Mouse (Mus musculus) ZHBTc4 (cell line): ENCODE results near the gene Tmbim6.
A peak's percentile ranks its signal among the peaks of the same experiment; 100 is the strongest.

Experiments used
- DNase-seq: peaks from one replicate; pipeline ENCODE4 v3.0.0-alpha.2; 2011; ENCODE audit warnings: low read depth, low spot score

Gene Tmbim6

DNA sequence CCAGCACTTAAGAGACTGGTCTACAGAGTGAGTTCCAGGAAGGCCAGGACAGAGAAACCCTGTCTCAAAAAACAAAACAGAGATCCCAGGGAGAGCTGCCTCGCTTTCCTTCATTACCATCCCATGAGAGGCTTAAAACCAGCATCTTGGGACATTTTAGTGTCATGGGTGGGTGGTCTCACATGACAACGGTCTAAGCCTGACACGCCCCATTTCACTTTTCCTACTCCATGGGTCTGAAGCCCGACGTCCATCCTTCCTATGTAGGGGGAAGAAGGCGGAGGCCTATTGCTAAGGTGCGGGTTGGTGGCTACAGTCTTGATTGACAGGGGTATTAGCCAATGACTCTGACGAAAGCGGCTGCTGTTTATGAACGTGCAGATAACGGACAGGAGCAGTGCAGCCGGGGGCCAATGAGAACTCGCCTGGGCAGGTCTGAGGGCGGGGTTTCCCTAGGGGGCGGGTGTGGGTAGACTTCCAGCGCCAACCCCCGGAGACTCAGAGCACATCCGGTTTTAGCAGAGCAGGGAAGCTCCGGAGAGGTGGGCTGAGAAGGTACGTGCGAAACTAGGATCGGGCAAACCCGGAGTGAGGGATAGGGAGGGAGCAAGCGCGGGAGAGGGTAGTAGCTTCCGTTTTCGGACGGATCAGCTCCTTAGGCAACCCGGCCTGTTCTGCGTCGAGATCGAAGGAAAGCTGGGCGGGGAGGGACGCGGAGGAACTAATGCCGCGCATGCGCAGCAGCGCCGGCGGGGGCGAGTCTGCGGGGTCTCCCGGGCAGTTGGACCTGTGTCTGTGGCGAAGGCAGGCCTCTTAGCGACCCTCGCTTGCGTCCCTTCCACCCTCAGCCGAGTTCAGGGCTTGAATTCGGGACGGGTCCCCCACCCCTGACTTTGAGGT is at the start of gene Tmbim6:
Gene Tmbim6, plus strand, starts transcription at position 397 of the 900 bp plus-strand sequence.
- DNase-seq: peak; percentile 100

DNA sequence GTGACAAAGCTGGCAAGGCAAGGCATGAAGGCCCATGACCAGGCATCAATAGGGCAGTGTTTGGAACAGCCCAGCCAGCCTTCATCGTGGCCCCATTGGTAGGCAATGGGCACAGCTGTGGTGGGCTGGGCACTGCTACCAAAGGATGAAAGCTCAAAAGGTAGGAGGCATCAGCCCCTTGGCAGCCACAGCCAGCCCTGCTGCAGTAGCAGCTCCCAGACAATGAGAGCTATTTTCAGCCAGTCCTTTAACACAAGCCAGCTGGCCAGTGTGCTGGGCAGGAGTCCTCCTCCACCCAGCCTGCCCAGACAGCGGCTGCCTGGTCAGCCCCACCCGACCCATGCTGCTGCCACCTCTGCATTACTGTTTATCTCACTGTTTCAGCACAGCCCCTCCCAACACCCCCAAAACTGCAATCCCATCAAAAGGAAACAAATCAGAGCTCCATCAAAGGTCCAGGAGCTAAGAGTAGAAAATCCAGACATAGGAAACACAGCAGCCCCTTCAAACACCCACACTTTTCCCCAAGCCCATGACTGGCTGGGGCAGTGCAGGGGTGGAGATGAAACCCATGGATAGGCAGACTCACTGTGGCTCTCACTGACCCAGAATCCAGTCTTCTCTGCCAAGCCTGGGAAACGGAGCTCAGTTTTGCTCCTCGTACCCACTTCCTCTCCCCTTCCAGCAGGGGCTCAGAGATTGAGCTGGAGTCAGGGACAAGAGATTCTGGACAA is 49.1 kb upstream of the Tmbim6 start:
- DNase-seq: no peak

DNA sequence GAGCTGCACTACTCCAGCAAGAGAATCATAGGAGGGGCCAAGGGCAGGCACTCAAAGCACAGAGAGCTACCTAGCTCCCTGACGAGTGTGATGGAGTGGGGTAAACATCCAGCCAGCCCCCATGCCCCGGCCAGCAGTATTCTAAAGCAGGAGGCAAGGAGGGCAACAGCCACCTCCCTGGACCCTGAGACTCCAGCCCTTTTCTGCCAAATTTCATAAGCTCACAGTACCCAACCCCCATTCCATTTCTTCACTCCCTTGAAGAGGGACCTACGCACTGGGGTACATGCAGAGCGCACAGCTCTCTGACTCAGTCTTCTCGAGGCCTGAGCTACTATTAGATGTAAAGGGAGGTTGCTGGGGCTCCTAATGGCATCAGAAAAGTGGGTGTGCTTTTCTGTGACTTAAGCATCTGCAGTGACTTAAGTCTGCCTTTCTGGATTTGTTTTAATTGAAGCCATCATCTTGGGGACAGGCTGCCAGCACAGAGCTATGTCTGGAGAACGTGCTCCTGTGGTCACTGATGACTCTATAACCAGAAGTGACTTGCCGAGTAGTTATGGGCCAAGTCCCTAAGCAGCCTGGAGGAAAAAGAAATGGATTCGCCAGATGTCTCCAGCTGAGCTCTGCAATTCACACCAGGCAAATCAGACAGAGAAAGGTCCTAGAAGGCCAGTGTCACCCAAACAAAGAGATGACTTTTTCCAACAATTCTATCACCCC is 48.4 kb upstream of the Tmbim6 start:
- DNase-seq: no peak

DNA sequence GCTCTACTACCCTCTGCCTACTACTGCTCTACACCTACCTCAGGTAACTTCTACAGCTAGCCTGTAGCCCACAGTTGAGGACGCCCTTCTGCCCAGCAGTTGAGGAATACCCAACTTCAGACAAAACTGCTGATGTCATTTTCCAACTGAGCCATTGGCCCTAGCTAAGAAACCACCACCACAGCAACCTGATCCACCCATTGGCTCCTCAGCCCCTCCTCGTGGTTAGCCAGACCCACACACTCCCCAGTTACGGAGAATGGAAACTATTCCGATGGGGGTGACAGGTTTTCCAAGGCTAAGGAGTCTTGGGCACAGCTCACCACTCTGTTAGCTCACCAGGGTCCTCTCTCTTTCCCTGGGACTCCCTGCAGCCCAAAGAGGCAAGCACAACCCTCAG is 47.7 kb upstream of the Tmbim6 start:
- DNase-seq: no peak

DNA sequence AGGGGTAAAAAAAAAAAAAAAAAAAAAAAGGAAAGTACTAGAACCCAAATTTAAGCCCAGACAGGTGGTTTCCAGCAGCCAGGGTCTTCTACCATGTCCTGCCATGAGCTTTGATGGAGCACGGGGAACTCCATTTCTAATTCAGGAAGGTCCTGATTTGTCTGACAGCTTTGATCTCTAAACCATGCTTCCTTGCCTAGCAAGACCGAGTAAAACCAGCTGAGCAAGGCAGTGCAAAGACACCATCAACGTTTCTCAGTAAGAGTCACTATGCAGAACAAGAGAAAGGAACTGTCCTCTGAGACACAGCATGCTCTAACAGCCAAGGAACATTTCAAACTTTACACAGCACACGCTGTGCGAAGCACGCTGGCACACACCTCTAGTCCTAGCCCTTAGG is 41.1 kb upstream of the Tmbim6 start:
- DNase-seq: no peak

DNA sequence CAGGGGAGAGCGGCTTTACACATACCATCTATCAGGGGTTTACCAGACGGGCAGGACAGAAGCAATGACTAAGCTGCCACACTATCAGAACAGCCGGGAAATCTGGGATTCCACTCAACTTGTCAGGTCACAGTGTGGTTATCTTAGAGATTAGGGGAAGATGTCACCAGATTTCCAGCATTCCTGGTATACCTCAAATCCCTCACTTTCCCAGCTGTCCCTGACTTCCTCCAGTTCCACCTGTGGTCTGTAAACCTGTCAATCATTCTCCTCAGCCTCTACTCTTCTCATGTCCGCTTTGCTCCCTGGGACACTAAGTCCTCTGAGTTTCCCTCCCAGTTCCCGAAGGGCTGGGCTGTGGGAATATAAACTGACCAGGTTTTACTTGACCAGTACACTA is 40.4 kb upstream of the Tmbim6 start:
- no peak for DNase-seq

DNA sequence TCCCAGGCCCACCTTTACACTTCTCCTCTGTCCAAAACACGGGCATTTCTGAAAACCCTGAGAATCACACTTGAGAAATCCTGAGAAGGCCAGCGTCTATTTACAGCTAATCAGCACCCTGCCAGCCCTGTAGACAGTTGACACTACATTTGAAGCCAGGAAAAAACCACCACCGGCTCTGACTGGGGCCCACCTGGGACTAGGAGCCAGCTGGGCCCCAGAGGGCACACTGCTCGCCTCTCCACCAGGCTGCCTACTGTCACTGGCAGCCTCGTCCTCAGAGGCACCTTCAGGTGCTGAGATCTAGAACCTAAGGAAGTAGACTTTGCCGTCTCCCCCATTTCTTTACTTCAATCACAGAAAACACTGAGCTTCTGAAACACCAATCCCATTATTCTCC is 37.0 kb upstream of the Tmbim6 start:
- DNase-seq: no peak

DNA sequence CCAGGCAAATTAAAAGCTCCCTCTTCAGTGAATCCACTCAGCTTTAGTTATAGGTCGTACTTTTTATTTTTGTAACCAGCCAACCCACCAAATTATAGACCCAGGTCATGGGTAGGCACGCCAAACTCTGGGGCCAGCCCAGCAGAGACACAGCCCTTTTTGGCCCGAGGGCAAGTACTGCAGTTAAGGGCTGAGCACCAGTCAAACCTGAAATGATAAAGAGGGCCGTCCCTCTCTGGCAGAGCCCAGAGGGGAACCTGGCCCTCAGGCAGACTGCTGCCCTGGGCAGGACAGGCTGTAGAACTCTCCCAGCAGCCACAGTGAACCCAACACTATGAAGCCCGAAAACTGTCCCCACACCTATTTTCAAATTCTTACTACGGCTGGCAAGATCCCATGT is 36.2 kb upstream of the Tmbim6 start:
- no peak for DNase-seq

DNA sequence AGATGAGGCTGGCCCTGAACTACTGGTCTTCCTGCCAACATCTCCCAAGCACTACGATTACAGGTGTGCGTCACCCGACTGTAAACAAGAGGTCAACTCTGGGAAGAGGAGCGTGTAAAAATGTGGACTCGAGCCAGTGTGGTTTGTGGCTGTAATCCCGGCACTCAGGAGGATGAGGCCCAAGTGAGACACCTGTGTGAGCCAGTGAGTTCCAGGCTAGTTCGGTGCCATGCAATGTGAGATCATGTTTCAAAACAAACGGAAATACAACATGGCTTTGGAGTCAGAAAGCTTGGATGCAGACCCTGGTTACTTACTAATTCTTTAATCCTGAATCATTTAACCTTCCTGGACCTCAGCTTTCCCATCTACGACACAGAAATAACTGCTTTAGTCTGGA is 33.7 kb upstream of the Tmbim6 start:
- DNase-seq: no peak

DNA sequence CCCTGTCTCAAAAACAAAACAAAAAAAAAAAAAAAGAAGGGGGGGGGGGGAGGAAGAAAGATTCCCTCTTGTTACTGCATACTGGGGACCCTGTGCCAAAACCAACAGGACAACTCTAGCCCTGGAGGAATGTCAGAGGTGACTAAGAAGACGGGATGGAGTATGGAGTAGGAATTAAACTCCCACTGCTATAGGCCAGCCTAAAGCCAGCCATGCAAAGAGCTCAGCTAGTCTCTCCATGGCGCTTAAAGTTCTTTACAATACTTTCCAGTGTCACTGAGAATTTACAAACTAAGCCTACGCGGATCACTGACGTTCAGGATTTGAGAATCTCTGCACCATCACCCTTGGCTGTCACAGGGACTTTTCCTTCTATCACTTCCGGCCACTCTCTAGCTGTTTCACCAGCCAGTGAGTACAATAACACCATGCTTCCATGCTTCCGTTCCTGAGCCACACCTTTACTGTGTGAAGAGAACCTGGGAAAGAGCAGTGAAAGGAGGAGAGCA is 28.6 kb upstream of the Tmbim6 start:
- DNase-seq: no peak

DNA sequence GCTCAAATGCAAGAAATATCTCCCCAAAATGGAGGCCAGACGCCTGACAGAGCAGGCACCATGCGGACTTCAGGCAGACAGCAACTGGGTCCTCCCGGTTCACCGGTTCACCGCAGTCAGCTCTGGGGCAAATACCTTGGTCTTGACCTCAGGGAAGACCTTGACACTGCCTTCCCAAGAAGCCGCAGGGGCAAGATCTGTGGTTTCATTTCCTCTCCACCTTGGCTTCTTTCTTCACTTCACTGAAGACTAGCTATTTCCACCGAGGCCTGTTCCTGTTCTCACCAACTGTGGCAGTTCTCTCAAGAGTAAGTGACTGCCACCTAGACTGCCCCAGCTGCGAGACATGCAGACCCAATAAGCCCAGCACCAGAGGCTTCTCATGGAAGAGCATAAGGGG is 27.8 kb upstream of the Tmbim6 start:
- DNase-seq: peak; percentile 38

DNA sequence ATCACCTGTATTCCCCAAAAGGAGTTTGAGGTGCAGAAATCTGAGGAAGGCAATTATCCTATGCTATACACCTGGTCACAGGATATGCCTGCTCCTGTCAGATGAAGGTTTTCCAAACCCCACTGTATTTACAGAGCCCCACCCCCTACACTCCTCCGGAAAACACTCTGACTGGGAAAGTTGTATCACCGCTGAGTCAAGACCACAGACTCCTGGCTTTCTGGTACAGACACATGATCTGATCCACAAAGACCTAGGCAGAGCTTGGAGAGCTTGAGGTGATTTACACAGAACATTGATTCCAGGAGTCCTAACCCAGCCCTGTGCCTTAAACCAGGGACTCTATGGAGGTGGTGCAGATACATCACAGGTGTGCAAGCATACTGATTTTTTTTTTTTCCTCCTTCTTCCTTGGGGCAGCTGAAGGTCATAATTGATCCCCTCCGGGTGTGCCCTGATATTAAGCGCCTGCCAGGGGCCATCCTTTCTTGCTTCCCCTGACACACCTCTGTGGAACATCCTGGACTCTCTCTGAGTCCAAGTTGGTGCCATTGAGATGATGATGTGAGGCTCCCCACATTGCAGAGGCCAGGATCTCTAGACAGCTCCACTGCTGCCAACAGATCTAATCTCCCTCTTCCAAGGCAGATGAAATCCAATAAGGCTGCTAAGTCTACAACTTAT is 24.0 kb upstream of the Tmbim6 start:
- no peak for DNase-seq

DNA sequence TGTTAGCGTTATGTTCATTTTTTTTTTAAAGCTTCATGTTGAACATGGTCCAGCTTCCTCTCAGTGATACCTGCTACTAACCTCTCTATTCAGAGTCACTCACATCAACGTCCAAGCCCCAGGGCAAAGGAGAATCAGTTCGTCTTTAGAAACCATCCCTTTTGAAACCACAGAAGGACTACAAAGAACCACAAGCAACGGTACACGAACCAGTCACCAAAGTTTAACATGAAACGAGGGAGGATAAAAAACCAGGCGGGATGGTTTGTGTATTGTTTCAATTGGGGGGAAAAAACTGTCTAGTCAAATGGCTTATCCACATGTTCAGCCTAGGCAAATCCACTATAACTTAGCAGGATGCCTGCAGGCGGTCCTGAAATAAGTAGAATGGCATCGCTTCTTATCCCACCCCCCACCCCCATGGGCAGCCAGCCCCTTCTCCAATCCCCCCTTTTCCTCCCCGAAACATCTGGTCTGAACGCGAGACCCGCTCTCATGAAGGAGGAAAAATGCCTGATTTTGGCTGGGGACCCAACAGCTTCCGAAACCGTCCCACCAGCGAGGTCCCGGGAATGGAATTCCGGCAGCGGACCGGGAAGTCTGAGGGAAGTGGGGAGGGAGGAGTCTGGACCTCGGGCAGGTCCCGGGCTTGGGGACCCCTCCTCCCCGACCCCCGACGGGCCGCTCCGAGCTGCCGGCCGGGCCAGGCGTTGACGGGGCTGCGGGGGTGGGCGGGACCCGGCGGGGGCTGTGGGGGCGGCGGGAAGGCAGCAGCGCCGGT is 23.1 kb upstream of the Tmbim6 start:
- peak; percentile 60 for DNase-seq

DNA sequence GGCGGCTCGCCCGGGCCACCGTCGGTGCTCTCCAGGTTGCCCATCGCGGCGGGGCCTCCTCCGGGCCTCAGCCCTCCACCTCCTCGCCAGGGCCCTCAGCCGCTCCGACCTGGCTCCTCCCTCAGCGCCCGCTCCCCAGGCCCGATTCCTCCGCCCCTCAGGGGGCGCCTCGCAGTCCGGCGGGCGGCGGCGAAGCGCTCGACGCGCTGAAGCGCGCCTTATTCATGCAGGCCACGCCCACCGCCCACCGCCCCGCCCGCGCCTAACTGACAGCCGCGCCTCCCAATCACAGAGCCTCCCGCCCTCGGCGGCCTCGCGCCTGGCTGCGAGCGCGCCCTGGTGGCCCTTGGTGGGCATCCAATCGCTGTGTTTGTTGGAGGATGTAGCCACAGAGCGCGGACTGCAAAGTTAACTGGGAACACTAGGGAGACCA is 22.4 kb upstream of the Tmbim6 start, which contains the start of gene Fmnl3:
Gene Fmnl3, minus strand, starts transcription at position 224 of the 433 bp plus-strand sequence.
- peak; percentile 99 for DNase-seq

DNA sequence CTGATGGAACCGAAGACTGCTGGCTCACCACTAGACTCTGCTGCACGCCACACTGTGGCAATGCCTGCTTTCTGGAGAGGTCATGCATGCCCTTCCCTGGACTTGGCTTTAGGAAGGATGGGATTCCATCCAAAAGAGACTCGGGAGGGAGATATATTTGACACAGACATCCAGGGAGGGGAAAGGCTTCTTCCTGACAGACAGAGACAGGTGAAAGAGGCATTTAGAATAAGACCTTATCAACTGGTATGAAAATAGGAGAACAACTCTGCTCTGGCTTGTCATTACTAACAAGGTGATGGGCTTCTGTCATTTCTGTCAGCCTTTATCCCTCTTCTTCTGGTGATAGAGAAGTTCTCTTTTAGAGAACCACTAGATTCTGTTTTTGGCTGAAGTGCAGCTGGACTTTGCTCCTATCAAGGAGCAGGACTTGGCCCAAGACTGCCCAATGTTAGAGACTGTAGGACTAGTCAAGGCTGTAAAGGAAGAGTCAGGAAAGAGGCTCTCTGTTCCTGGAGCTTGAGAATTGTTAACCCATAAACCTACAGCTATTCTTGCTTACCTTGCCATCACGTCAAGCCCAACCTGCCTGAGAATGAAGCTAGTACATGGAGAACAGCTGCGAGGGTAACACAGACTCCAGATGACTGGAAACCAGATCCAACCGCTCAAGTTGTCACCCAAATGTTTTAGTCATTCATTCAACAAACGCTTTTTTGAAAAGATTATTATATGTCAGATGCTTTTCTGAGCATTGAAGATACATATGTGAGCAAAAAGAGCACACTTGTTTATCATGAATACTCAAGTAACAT is 20.9 kb upstream of the Tmbim6 start:
- no peak for DNase-seq

DNA sequence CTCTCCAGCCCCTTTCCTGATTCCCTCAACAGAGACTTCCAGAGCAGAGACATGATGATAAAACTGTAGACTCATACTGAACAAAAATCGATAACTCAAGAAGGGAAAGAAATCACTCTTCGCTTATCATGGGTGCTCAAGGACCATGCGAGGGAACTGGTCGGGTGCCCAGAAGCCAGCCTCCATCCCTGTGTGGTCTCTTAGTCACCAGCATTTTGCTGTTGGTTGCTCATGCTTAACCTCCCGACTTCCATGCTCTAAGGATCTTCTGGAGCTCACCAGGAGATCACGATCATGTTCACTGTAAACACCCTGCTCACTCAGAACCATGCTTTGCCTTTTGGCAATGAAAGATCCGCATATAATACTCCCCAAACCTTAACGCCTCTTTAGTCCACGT is 19.9 kb upstream of the Tmbim6 start:
- no peak for DNase-seq

DNA sequence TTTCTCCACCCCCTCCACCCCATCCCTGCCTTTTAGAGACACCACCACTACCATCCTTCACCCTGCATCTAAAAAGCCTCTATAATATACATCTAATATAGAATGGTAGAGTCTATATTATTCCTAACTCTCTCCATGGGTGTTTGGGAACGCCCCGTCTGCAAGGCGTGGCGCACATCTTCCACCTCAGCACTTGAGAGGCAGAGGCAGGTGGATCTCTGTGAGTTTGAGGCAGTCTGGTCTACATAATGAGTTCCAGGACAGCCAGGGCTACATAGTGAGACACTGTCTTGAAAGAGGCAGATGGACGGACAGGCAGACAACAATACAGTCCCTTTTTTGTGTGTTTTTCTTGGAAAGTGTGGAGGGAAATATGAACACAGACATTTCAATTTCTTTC is 17.6 kb upstream of the Tmbim6 start:
- DNase-seq: no peak

DNA sequence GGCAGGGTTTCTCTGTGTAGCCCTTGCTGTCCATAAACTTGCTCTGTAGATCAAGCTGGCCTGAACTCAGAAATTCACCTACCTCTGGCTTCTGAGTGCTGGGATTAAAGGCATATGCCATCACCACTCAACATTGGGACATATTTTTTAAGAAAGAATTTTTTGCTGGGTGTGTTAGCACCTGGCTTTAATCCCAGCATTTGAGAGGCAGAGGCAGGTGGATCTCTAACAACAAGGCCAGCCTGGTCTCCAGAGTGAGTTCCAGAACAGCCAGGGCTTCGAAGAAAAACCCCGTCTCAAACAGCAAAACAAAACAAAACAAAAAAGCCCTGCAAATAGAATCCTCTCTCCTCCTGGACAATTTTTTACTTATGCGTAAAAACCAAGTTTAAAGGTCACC is 17.1 kb upstream of the Tmbim6 start:
- DNase-seq: no peak

DNA sequence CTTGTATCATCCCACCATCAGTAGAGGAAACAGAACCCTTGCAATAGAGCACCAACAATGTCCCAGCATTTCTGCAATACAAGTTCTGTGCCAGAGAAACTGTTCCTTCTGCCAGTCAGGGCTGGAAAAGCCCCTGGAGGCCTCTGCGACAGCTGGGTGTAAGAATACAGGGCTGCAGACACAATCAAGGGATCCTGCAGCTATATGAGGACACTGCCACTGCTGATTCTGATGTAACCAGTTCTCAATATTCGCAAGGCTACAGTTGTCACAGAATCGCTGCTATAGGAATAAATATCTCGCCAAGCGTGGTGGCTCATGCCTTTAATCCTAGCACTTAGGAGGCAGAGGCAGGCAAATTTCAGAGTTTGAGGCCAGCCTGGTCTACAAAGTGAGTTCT is 16.4 kb upstream of the Tmbim6 start:
- no peak for DNase-seq

DNA sequence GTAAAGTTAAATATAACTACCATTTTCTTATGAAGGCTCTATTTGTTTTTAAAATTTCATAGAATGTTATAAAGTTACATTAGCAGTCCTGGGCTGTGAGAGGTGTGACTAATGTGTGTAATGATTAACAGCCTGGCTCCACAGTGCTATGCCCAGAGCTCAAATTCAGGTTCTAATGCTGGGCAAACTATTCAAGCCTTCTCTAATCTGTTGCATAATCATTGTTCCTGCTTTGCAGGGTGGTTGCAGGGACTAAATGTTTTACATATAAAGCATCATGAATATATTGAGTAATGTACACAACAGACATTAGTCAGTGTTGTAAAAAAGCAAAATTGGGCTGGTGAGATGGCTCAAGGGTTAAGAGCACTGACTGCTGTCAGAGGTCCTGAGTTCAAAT is 9.8 kb upstream of the Tmbim6 start:
- DNase-seq: no peak
